Mouse (Mus musculus) heart, postnatal 0 days (tissue): ENCODE measurements around the gene Fam3b.

Source experiments
- CTCF ChIP-seq: IDR thresholded peaks from 2 replicates; pipeline ENCODE4 v1.5.1; 2016; ENCODE audit warnings: antibody characterized with exemption, control low read depth, low read depth
- EP300 ChIP-seq: IDR thresholded peaks from 2 replicates; pipeline ENCODE4 v1.6.1; 2016; ENCODE audit warnings: antibody characterized with exemption, low read depth

- TF ChIP-seq CTCF (no peak), EP300 (no peak)
These were observed 54.8 kb downstream of the Fam3b start for GRCm38 (mm10) chr16:97459831-97460230.
